Mouse (Mus musculus) lung, postnatal 4 days (tissue): ENCODE measurements at regions not wholly inside any gene's neighbourhood (a gene's known extent, or its start where the extent isn't known, plus 50 kb on each side); places are given as distances from the start of the nearest gene placed in this dataset.
"Not testable (repeated sequence)": the region's sequence is repeated elsewhere in the genome, so short reads cannot be mapped to it uniquely, and the experiment has no call there.

Experiments
- DNase-seq, 2 experiments: peaks; one replicate each; pipeline ENCODE4 v3.0.0; 2021

- DNase-seq, result no peak
Measured at GRCm38 (mm10) chr3:124157858-124158655, 162.6 kb upstream of the Tram1l1 start.

GRCm38 (mm10) chr3:124193331-124193730 is 127.3 kb upstream of the Tram1l1 start:
- not testable (repeated sequence) for DNase-seq

- DNase-seq, result not testable (repeated sequence)
Measured at GRCm38 (mm10) chr3:124200226-124200940, 120.3 kb upstream of the Tram1l1 start.

DNA sequence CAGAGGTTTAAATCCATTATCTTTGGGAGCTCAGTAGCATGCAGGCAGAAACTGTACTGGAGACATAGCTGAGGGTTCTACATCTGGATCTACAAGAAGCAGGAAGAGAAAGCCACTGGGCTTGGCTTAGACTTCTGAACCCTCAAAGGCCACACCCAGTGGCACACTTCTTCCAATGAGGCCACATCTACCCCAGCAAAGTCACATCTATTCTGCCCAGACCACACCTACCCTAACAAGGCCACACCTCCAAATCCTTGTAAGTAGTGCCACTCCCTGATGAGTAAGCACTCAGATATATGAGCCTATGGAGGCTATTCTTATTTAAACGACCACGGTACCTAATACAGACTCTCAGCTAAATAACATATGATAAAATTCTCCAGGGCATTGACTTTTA is 103.5 kb upstream of the Tram1l1 start:
- no peak for DNase-seq

GRCm38 (mm10) chr3:124225982-124226381 is 94.7 kb upstream of the Tram1l1 start:
- DNase-seq, result no peak

DNA sequence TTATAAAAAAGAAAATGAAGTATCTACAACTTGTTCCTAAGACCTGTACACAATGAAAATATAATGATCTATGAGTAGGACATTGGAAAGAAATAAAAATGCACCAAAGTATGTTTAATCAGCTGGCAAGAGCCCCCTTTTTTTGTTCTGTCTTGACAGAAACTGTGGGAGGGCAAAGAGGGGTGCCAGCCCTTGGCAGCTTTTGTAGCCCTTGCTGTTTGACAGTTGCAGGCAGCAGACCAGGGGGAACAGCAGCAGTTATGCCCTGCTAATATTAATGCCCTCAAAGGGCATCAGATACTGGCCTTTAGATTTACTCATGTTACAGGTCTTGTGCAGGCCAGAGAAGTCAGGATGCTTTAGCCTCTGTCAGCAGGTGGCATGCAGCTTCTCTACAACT is 93.0 kb upstream of the Tram1l1 start:
- DNase-seq, result no peak

GRCm38 (mm10) chr3:124240936-124241733 is 79.5 kb upstream of the Tram1l1 start:
- no peak for DNase-seq

GRCm38 (mm10) chr3:124241734-124242006 is 79.0 kb upstream of the Tram1l1 start:
- no peak for DNase-seq

- DNase-seq, result no peak
Measured at GRCm38 (mm10) chr3:124262150-124262549, 58.5 kb upstream of the Tram1l1 start.

- no peak for DNase-seq
Measured at GRCm38 (mm10) chr3:124266821-124267220, 53.8 kb upstream of the Tram1l1 start.

DNA sequence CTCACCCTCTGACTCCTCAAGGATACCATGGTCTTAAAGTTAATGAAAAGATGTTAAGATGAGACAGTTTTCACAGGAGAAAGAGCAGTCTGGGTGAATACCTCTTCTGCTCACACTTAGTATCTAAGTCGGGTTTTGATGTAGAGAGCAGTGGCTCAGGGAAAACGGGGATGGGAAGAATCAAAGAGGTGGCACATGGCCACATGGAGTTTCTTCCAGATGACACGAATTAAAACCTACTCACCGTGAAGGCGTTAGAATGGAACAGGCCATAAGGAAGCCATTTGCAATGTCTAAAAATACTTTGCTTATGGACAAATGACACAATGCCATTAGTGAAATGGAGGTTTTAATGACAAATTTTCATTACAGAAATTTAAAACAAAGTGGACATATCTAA is 50.1 kb upstream of the Tram1l1 start:
- no peak for DNase-seq
